Mouse (Mus musculus) heart, postnatal 14 days (tissue): ENCODE results near the gene Il13. TPM values are rescaled to one million over a fixed set of nuclear protein-coding genes. Genes with fewer than 3 reads are reported as not detected.
A peak's percentile ranks its signal among the peaks of the same experiment; 100 is the strongest.

Experiments
- DNase-seq, 2 experiments: peaks; one replicate each; pipeline ENCODE4 v3.0.0; 2021 to 2022
- intact Hi-C: fragments of 180-260 bp; cut with DNase I; formaldehyde crosslinking; loops from one replicate; pipeline ENCODE4 v1.15.1; 2025
- long read RNA-seq, 2 experiments: library from polyadenylated mRNA; stranded (forward); transcript quantifications; one replicate each; pipeline ENCODE4 v2.0.0; 2021
- total RNA-seq, 2 experiments: library from RNA; stranded (reverse); gene quantifications; 2 replicates each; pipeline ENCODE4 v1.2.3; 2021

The Il13 gene
- total RNA-seq: not detected
- long read RNA-seq, experiment 1: 0 reads
- long read RNA-seq, experiment 2: 0 reads

- DNase-seq: no peak
- intact Hi-C loops: no loop called here
Observed at GRCm38 (mm10) chr11:53634556-53634955, at the start of gene Il13. Gene Il13, minus strand, starts transcription at chr11:53634702.

DNA sequence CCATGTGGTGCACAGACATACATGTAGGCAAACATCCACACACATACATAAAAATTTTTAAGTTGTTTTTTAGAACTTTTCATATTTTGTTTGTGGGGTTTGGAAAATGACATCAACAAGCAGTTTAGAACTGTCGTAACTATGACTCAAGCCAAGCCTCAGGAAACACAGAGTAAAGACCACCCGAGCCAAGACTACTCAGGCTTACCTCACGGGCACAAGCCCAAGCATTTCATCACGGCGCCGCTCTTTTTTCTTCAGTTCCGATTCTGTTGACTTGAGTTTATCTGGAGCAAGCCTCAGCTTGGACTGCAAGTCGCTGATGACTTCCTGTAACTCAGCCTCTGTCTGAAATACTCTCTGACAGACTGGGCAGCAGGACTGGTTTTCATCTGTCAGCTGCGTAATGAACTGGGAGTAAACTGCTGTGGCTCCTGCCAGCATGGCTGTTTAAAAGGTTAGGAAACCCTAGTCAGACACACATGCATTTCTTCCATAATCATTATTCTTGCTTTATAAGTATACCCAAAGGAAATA, 48.6 kb upstream of the Il13 start:
- peak; percentile 22 to 32 for DNase-seq
- intact Hi-C loops: no loop called here

DNA sequence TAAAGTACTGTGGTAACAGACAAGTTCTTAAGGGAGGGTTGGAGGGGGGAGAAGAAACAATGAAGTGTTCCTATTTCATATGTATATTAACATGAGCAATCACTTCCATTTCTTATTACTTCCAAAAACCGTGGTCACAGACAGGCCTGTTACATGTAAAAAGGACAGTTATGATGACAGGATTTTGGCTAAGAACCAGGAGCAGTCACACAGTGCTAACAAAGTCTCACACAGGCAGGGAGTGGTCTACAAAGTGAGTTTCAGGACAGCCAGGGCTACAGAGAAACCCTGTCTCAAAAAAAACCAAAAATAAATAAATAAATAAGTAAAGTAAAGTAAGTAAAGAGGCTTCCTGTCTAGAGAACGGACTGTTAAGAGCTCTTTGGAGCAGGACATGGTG, 47.7 kb upstream of the Il13 start:
- intact Hi-C loops: no loop called here
- DNase-seq: peak in 1 of 2 experiments; percentile 41

DNA sequence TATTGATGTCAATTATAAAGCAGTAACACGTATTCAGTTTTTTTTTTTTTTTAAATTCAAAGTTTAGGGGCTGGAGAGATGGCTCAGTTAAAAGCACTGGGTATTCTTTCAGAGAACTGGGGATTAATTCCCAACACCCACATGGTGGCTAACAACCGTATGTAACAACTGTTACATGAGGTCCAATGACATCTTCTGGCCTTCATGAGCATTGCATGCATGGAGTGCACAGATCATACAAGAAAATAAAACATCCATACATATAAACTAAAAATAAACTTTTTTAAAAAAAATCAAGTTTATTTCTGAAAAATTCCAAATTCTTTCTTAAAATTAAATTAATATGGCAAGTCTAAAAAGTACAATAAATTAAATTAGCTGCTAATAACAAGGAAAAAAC, 47.2 kb upstream of the Il13 start:
- DNase-seq: no peak
- intact Hi-C loops: no loop called here

GRCm38 (mm10) chr11:53680141-53680540, 45.6 kb upstream of the Il13 start:
- intact Hi-C loops: no loop called here
- peak in 1 of 2 experiments; percentile 14 for DNase-seq

DNA sequence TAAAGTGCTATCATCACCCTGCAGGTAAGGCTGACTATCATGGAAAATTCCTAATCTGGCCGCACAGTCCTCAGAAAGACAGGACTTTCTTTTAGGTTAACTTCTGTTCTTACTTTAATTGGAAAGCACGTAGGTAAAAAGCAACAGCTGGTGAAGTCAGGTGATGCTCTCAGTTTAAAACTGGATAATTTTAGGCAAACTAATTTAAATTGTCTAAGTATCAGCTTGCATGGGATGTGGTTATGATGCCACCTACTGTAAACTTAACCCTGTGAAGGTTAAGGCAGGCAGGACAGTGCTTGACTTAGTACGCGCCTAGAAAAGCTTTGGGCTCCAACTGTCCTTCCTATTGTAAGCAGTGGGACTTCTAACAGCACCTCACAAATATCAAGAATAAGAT, 36.9 kb upstream of the Il13 start:
- intact Hi-C loops: no loop called here
- DNase-seq: no peak

DNA sequence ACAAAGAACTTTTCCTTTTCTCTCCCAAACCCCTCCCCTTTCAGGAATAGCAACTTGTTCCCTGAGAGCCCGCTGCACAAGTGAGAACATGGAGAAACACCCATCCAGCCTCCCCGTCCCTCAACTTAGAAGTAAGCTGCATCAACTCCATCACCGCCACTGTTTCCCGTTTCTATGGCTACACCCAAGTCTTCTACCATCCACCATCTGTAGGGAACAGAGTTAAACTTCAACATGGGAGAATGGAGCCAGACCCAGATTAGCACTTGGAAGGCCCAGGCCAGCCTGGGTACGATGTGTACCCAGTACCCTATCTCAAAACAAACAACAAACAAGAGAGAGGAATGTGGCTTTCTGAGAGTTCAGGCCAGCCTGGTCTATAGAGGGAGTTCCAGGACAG, 29.6 kb upstream of the Il13 start:
- intact Hi-C loops: no loop called here
- DNase-seq: no peak

DNA sequence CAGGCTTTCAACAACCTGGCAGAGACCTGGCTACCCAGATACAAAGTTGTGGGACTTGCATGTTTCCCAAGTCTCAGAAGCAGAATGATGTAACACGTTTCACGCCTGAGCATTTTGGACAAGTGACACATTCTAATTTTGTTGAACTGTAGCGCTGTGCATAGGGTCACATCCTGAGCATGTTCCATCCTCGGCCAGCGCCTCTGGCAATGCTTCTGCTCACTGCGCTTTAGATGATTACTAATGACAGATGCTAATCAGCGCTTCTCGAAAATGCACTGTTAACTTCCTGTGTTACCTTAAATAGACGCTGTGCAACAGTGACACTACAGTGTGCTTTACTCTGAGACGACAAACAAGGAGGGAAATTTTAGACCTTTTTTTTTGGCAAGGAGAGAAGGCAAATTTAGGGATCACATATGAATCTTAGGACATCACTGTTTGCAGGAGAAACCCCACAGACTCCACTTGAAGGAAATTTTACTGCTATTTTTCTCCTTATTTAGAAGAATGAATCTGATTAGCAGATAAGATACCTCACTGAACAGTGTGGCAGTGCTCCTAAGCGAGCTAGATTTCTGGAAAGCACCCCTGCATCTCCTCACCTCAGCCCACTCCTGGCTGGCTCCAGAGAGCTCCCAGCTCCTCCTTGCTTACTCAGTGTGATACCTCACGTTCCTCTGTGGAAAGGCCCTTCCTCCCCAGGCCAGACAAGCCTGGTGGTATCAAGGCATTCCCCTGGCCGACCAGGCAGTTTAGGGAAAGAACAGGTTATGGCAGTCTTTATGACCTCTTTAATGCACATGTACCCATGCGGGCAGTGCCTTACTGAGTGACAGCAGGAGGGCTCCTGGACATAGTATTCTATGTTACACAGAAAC, 28.5 kb upstream of the Il13 start:
- no peak for DNase-seq
- intact Hi-C loops: no loop called here

GRCm38 (mm10) chr11:53657828-53658227, 23.3 kb upstream of the Il13 start:
- no peak for DNase-seq
- intact Hi-C loops: no loop called here

DNA sequence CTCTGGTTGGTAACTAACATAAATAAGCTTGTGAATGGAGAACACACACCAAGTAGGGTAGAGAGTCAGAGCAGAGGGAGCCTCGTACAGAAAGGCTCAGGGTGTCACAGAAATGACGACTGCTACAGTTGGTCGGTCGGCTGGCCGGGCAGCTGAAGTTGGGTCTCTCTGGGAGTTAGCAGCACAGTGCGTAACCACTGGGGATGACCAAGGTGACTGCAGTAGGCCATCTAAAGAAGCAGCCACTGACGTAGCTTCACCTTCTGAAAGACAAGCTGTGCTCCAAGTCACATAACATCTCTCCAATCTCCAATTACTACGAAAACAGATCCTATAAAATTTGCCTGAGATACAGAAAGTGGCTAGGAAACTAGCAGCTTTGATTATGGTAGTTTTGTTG, 22.9 kb upstream of the Il13 start:
- no peak for DNase-seq
- intact Hi-C loops: no loop called here

GRCm38 (mm10) chr11:53656558-53657202, 22.2 kb upstream of the Il13 start:
- no peak for DNase-seq
- intact Hi-C loops: no loop called here

GRCm38 (mm10) chr11:53655043-53655442, 20.5 kb upstream of the Il13 start:
- peak; percentile 21 to 30 for DNase-seq
- intact Hi-C loops: no loop called here

GRCm38 (mm10) chr11:53652427-53652826, 17.9 kb upstream of the Il13 start:
- DNase-seq: no peak
- intact Hi-C loops: no loop called here

- intact Hi-C loops: no loop called here
- DNase-seq: no peak
Observed at GRCm38 (mm10) chr11:53651441-53651840, 16.9 kb upstream of the Il13 start.

GRCm38 (mm10) chr11:53644017-53644416, 9.5 kb upstream of the Il13 start:
- intact Hi-C loops: no loop called here
- no peak for DNase-seq

- no peak for DNase-seq
- intact Hi-C loops: no loop called here
Observed at GRCm38 (mm10) chr11:53642744-53643279, 8.3 kb upstream of the Il13 start.

- intact Hi-C loops: no loop called here
- no peak for DNase-seq
Observed at GRCm38 (mm10) chr11:53637803-53638260, 3.3 kb upstream of the Il13 start.

DNA sequence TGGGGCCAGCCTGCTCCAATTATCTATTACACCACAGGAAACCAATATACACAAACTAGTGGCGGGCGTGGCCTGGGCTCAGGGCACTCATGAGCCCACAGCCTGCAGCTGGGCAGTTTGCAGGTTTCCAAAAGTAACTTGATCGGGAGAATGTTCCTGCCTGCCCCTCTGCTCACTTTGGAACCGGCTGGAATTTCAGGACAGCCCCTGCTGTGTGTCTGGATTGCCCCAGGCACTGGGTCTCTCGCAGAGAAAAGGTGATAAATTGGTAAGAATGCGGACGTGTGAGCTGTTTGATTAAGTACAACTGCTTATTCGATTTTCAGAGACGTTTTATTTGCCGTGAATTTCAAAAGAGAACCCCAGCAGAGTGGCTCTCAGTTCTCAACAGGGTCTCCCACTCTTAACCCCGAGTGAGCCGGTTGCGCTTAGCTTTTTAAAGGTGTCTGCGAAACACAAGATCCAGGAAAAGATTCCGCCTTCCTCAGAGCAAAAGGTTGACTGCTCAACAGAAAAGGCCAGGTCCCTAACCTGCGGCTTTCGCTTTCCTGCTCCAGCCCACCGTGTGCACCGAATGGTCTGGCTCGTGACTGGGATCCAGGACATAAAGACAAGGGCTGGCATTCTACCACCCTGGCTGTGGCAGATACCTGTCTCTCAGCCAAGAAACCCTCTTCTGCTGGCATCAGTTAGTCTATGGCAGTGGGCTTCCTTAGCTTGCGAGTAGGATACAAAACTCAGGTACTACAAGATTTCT, 2.7 kb upstream of the Il13 start:
- intact Hi-C loops: no loop called here

DNA sequence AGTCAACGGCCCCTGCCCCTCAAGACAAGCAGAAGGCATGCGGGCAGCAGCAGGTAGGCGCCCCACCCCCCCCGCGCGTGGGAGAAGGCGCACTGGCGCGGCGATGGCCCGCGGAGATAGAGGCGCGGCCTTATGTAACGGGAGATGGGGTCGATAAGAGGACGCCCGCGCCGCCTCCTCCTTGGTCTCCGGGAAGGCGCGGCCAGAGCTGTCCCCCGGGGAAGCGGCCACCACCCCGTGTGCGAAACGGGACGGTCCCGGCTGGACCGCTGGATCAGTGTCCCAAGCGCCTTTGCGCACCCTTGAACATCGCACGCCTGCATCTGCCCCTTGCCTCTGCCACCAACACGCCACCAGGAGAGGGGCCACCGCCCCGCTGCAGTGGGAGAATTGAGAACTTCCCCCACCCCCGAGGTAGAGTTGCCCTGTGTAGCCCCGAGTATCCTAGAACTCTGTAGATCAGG, 1.7 kb upstream of the Il13 start:
- no peak for DNase-seq
- intact Hi-C loops: no loop called here

More for the DNA sequence above, 2.7 kb upstream of the Il13 start:
- DNase-seq: no peak

- DNase-seq: no peak
- intact Hi-C loops: no loop called here
Observed at GRCm38 (mm10) chr11:53635590-53636182, 1.2 kb upstream of the Il13 start.
